Mouse (Mus musculus): ENCODE data around the gene Eif5b.

DNA sequence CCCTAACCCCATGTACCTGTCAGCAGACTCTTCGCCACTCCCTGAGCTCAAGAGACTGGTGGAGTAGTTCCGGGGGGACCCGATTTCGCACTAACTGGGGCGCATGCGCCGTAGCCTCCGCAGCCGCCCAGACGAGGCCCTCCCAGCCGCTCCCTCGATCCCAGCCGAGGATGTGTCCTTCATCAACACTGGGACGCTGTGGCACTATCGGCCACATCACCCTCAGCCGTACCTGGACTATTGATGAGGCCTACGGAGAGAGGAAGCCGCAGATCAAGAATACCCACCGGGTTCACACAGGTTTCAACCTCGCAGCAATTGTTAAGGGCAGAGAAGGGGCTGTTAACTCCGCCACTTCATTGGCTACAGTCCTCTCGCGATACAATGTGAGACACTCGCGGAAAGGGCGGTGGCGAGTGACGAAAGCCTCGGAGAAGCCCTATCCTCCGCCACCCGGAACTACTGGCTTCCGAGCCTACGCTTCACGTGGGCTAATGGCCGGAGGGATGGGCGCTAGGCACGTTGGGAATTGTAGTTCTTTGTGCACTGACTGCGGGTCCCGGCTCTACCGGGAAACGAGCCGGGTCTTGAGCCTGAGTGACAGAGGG, 829 bp upstream of the Eif5b start:
- no peak for TF ChIP-seq CTCF (IDR thresholded peaks at IDR 0.05)
- peak; percentile 67 for TF ChIP-seq EP300 (IDR thresholded peaks at IDR 0.05)

All from lung, postnatal 0 days (tissue).